Mouse (Mus musculus) limb, embryonic 13.5 days (tissue): ENCODE results near the gene Tprgl. TPM values are rescaled to one million over a fixed set of nuclear protein-coding genes. Genes with fewer than 3 reads are reported as not detected.
A peak's percentile ranks its signal among the peaks of the same experiment; 100 is the strongest.

ENCODE experiments used
- ATAC-seq: fragments of 200-750 bp; cut with Nextera tagmentation; 2 replicates; pipeline ENCODE4 v1.8.0; 2017; ENCODE audit warnings: low read depth, moderate number of reproducible peaks, moderate TSS enrichment; ENCODE audit not compliant: low FRiP score
- H3K27ac ChIP-seq: fragments of 300-500 bp; sonication (generic); 2 replicates; pipeline ENCODE4 v1.5.1; 2015; ENCODE audit warnings: inconsistent platforms, mild to moderate bottlenecking, moderate library complexity
- H3K27me3 ChIP-seq: fragments of 300-500 bp; sonication (generic); 2 replicates; pipeline ENCODE4 v1.6.1; 2015; ENCODE audit warnings: mild to moderate bottlenecking, inconsistent platforms
- H3K36me3 ChIP-seq: fragments of 300-500 bp; sonication (generic); 2 replicates; pipeline ENCODE4 v1.6.1; 2015; ENCODE audit warnings: inconsistent platforms, mild to moderate bottlenecking, moderate library complexity
- H3K4me1 ChIP-seq: fragments of 300-500 bp; sonication (generic); 2 replicates; pipeline ENCODE4 v1.6.1; 2015; ENCODE audit warnings: inconsistent platforms
- H3K4me2 ChIP-seq: fragments of 300-500 bp; sonication (generic); replicated peaks from 2 replicates; pipeline ENCODE4 v1.6.1; 2015; ENCODE audit warnings: inconsistent platforms, mild to moderate bottlenecking, moderate library complexity
- H3K4me3 ChIP-seq: fragments of 300-500 bp; sonication (generic); 2 replicates; pipeline ENCODE4 v1.5.1; 2015; ENCODE audit warnings: moderate library complexity, mild to moderate bottlenecking, inconsistent platforms
- H3K9ac ChIP-seq: fragments of 300-500 bp; sonication (generic); 2 replicates; pipeline ENCODE4 v1.6.1; 2015; ENCODE audit warnings: mild to moderate bottlenecking, inconsistent platforms
- H3K9me3 ChIP-seq: fragments of 300-500 bp; sonication (generic); 2 replicates; pipeline ENCODE4 v1.6.1; 2016; ENCODE audit warnings: inconsistent platforms
- WGBS: fragments of 180-500 bp; shearing (Covaris S2); methylation state at CpG from one replicate; pipeline ENCODE4 v1.1.7; 2015; 5-methylcytosine and 5-hydroxymethylcytosine counted together
- polyA plus RNA-seq: library from polyadenylated mRNA; unstranded; fragments of >200 nt; fragmentation: Nextera tagmentation; extraction: Ambion mirVana; gene quantifications from 2 replicates; pipeline ENCODE4 v1.2.1, GENCODE M21; 2015

Tprgl gene
- polyA plus RNA-seq = 117 and 118 TPM in 2 replicates

DNA sequence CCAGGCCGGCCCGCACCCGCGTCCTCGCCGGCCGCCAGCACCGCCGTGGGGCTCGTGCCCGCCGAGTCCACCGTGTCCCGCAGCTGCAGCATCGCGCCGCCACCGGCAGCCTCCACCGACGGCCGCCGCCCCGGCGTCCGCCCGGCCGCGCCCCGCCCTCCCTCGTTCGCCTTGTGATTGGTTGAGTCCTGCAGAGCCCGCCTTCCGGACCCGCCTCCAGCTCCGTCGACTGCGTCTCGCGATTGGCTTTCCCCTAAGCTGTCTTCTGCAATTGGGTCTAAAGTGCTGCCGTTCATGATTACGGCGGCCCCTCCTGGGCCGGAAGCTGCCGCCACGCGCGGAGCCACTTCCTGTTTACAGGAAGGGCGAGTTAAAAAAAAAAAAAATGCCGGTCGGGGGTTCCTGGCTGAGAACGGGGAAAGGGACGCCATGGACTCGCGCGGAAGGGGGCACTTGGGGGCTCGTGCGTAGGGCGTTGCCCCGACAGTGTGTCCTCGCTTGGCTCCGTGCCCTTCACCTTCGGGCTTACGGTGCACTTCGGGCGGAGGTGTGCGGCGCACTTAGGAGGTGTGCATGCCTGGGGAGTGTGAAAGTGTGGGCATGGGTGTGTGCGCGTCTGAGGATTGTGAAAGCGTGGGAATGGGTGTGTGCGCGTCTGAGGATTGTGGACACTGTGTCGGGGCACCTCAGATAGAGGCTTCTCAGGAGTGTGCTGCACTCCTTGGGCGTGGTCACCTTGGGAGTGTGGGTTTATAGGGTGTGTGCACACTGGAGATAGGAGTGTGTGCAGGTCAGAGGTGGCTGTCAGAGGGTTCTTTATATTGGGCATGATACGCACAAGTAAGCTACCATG is at the start of gene Tprgl:
TSS of gene Tprgl (minus strand) at position 129 of the 853 bp plus-strand sequence.
- peak within 1 kb of the TSS; percentile 89 for H3K4me3 ChIP-seq
- peak within 1 kb of the TSS; percentile 90 for H3K4me2 ChIP-seq
- H3K4me1 ChIP-seq = peaks cover 22% of the 10 kb centered on the region
- no peaks in the 10 kb centered on the region for H3K27me3 ChIP-seq
- H3K9ac ChIP-seq = peak within 1 kb of the TSS; percentile 83
- no peaks in the 10 kb centered on the region for H3K9me3 ChIP-seq
- H3K36me3 ChIP-seq = peaks cover 31% of the 10 kb centered on the region
- peak; percentile 96 for ATAC-seq
- WGBS = under 1% methylated on average over 72 of the region's 75 CpGs
- H3K27ac ChIP-seq = peak within 1 kb of the TSS; percentile 48; the same call in 1 of the 2 replicates

- ATAC-seq = no peak
- WGBS = 27% methylated on average over 3 of the region's 3 CpGs
- no peak overlapping the region for H3K4me2 ChIP-seq
- no peaks in the 10 kb centered on the region for H3K36me3 ChIP-seq
- H3K9me3 ChIP-seq = no peaks in the 10 kb centered on the region
- H3K4me3 ChIP-seq = no peak overlapping the region
- H3K9ac ChIP-seq = no peak overlapping the region
- peaks cover 45% of the 10 kb centered on the region for H3K4me1 ChIP-seq
- no peaks in the 10 kb centered on the region for H3K27me3 ChIP-seq
- no peak overlapping the region for H3K27ac ChIP-seq
These were observed 49.4 kb upstream of the Tprgl start for GRCm38 (mm10) chr4:154209825-154210224.

- Histone ChIP-seq H3K27me3 (no peaks in the 10 kb centered on the region), H3K27ac (no peak overlapping the region), H3K4me2 (no peak overlapping the region), H3K9ac (peak overlapping the region; percentile 43; the same call in 1 of the 2 replicates), H3K9me3 (no peaks in the 10 kb centered on the region), H3K36me3 (no peaks in the 10 kb centered on the region), H3K4me3 (no peak overlapping the region), H3K4me1 (peaks cover 39% of the 10 kb centered on the region)
- no peak for ATAC-seq
- WGBS = 60% methylated on average over 6 of the region's 6 CpGs
These were observed 48.6 kb upstream of the Tprgl start for GRCm38 (mm10) chr4:154209054-154209453.

- no peak overlapping the region for H3K9ac ChIP-seq
- no peak overlapping the region for H3K4me2 ChIP-seq
- H3K4me3 ChIP-seq = no peak overlapping the region
- WGBS = 19% methylated on average over 5 of the region's 5 CpGs
- H3K4me1 ChIP-seq = peaks cover 22% of the 10 kb centered on the region
- no peak overlapping the region for H3K27ac ChIP-seq
- no peaks in the 10 kb centered on the region for H3K36me3 ChIP-seq
- H3K9me3 ChIP-seq = no peaks in the 10 kb centered on the region
- H3K27me3 ChIP-seq = no peaks in the 10 kb centered on the region
- ATAC-seq = no peak; the same call in 1 of the 2 replicates
These were observed 46.8 kb upstream of the Tprgl start for GRCm38 (mm10) chr4:154207261-154207660.

DNA sequence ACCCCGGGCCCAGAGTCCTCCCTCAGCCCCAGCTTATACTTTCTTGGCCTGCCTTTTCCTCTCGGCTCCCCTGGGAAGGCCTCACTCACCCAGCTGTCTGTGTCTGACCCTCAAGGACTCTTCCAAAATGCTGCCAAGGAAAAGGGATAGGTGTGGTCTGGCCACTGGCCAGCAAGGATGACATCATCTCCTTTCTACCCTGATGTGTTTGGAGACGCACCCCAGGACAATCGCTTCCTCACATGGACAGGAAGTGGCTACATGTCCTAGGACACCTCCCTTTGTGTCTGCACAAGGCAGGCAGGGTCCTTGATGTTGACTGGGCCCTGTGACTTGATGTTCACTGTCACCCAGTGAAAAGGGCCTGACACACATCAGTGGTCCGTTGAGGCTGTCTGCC is 44.9 kb upstream of the Tprgl start:
- Histone ChIP-seq H3K27ac (no peak overlapping the region), H3K4me3 (no peak overlapping the region), H3K9ac (no peak overlapping the region), H3K4me2 (no peak overlapping the region), H3K9me3 (no peaks in the 10 kb centered on the region), H3K36me3 (no peaks in the 10 kb centered on the region), H3K4me1 (peaks cover 19% of the 10 kb centered on the region), H3K27me3 (no peaks in the 10 kb centered on the region)
- 68% methylated on average over 5 of the region's 5 CpGs for WGBS
- no peak for ATAC-seq

DNA sequence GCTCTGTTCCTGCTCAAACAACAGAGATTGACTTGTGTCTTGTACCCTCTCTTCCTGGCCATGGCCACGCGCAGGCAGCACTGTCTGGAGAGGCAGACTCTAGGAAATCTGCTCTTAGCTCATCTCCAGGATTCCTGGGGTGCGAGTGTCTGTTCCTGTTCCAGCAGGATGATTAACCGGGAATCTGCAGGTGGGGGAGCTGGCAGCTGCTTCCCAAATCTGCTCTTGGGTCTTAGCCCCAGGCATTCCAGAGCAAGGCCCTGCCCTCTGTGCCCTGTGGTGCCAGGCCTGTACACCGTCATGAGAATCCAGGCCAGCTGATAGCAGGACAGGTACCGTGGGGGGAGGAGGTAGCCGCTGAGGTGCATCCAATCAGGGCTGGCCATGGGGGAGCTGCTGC is 44.1 kb upstream of the Tprgl start:
- H3K36me3 ChIP-seq = no peaks in the 10 kb centered on the region
- no peak overlapping the region for H3K27ac ChIP-seq
- 77% methylated on average over 7 of the region's 7 CpGs for WGBS
- H3K4me1 ChIP-seq = peaks cover 16% of the 10 kb centered on the region
- no peak overlapping the region for H3K4me2 ChIP-seq
- H3K4me3 ChIP-seq = no peak overlapping the region
- H3K9ac ChIP-seq = peak overlapping the region; percentile 45; the same call in 1 of the 2 replicates
- no peaks in the 10 kb centered on the region for H3K9me3 ChIP-seq
- no peaks in the 10 kb centered on the region for H3K27me3 ChIP-seq
- ATAC-seq = no peak

DNA sequence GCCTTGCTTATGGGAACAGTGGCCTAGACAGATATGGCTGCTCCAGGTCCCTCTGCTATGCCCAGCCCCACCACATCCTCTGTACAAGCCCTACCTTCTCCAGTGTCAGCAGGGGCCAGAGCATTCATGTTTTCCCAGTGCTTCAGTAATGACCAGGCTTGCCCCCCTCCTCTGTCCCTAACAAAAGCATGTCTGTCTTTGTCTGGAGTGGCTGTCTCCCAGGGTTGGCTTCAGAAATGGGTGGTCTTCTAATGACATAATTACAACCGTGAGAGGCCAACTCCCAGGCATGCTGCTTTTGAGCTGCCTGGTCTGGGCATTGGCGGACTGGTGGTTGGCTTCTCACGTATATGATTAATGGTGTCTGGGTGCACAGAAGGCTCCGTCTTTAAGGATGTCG is 41.0 kb upstream of the Tprgl start:
- Histone ChIP-seq H3K9ac (no peak overlapping the region), H3K36me3 (no peaks in the 10 kb centered on the region), H3K9me3 (no peaks in the 10 kb centered on the region), H3K4me2 (no peak overlapping the region), H3K4me3 (no peak overlapping the region), H3K4me1 (peaks cover 27% of the 10 kb centered on the region), H3K27me3 (no peaks in the 10 kb centered on the region), H3K27ac (no peak overlapping the region)
- no peak for ATAC-seq
- WGBS = 66% methylated on average over 5 of the region's 5 CpGs

DNA sequence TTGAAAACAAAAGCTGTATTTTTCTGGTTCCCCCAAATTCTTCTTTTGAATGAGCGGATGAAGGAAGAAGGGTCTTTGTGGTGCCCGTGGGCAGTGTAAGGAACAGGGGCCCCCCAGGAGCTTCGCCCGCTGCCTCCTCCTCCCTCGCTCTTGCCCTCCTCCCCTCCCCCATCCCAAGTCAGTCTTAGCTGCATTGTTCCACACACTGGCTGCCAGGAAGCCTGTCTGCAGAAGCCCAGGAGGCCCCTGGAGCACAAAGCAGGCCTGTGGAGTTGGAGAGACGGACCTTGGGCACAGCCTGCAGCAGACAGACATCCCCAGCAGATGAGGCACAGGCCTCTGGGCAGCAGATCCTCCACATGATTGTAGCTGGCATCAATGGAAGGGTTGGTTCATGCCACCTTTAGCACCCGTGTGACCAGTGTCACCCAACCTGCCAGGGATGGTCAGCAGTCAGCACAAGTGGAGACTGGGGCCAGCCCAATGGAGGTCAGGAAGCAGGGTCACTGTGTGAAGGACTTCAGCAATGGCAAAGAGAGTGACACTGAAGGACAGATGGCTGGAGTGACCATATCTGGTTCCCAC is 38.0 kb upstream of the Tprgl start:
- H3K4me3 ChIP-seq = no peak overlapping the region
- H3K9ac ChIP-seq = no peak overlapping the region
- 71% methylated on average over 7 of the region's 7 CpGs for WGBS
- H3K27ac ChIP-seq = peak overlapping the region; percentile 79
- no peak for ATAC-seq
- no peak overlapping the region for H3K4me2 ChIP-seq
- peaks cover 18% of the 10 kb centered on the region for H3K36me3 ChIP-seq
- peaks cover 23% of the 10 kb centered on the region for H3K4me1 ChIP-seq
- peaks cover 6% of the 10 kb centered on the region for H3K9me3 ChIP-seq
- no peaks in the 10 kb centered on the region for H3K27me3 ChIP-seq

DNA sequence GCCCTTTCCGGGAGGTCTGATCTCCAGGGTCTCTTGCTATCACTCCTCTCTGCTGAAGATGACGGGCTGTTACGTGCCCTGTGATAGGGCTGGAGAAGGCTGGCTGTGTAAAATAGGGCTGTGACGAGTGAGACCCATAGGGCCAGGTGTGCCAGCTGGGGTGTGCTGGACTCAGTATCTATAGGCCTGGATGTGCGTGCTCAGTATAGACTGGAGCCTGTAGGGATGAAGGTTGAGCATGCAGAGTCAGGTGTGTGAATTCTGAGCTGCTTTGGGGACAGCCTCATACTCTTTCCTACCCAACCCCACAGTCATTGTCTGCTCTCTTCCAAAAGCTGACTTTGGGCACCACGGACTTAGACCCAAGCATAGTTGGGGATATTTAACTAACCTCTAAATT is 37.5 kb upstream of the Tprgl start:
- H3K9me3 ChIP-seq = peaks cover 6% of the 10 kb centered on the region
- H3K9ac ChIP-seq = no peak overlapping the region
- no peak overlapping the region for H3K4me3 ChIP-seq
- ATAC-seq = no peak
- no peaks in the 10 kb centered on the region for H3K27me3 ChIP-seq
- H3K27ac ChIP-seq = peak overlapping the region; percentile 79; the same call in 1 of the 2 replicates
- no peak overlapping the region for H3K4me2 ChIP-seq
- 79% methylated on average over 6 of the region's 6 CpGs for WGBS
- peaks cover 23% of the 10 kb centered on the region for H3K4me1 ChIP-seq
- H3K36me3 ChIP-seq = peaks cover 21% of the 10 kb centered on the region

DNA sequence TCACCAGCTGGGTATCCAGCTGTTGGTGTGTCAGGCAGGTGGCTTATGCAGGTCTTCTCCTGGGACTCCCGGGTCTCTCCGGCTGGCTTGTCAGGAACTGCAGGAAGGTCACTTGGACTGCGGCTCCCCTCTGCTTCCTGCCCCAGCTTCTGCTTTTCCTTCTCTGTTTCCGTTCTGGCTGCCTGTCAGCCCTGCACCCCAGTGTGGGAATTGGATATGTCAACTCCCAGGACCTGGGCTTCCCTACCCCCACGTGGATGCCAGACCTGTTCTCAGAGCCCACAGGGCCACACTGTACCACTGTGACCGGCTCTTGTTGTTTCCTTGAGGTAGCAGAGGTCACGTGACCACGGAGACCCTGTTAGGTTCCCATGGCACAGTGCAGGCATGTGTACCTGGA is 28.5 kb upstream of the Tprgl start:
- Histone ChIP-seq H3K9ac (no peak overlapping the region), H3K4me1 (no peaks in the 10 kb centered on the region), H3K27me3 (no peaks in the 10 kb centered on the region), H3K9me3 (peaks cover 2% of the 10 kb centered on the region), H3K27ac (no peak overlapping the region), H3K4me2 (no peak overlapping the region), H3K4me3 (no peak overlapping the region), H3K36me3 (peaks cover 46% of the 10 kb centered on the region)
- ATAC-seq = no peak
- WGBS = 72% methylated on average over 8 of the region's 8 CpGs

DNA sequence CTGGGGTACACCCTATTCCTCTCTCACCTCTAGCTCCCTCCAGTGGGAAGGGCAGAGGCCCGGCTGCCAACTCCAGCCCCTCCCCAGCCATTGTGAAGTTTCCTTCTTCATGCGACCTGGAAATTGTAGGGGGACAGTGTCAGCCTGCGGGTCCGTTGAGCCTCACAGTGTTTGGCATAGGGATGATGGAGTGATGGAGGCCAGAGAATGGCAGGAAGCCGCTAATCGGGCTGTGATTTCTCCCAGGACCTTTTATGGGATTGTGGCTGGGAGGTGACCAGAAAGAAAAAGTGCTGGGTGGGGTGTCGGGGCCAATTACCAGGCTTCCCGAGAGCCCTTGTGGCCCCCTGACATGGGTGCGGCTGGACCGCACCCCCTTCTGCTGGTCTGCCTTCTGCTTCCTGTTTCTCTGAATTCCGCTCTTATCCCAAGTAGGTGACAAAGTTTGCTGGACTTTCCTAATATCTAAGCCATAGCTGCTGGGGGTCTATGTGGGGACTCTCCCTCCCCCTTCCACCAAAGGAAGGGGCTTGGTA is 25.6 kb upstream of the Tprgl start:
- H3K27me3 ChIP-seq = no peaks in the 10 kb centered on the region
- no peaks in the 10 kb centered on the region for H3K4me1 ChIP-seq
- H3K36me3 ChIP-seq = peaks cover 42% of the 10 kb centered on the region
- no peak overlapping the region for H3K4me2 ChIP-seq
- ATAC-seq = no peak
- no peak overlapping the region for H3K27ac ChIP-seq
- WGBS = 62% methylated on average over 11 of the region's 11 CpGs
- H3K9me3 ChIP-seq = no peaks in the 10 kb centered on the region
- H3K9ac ChIP-seq = no peak overlapping the region
- H3K4me3 ChIP-seq = no peak overlapping the region

DNA sequence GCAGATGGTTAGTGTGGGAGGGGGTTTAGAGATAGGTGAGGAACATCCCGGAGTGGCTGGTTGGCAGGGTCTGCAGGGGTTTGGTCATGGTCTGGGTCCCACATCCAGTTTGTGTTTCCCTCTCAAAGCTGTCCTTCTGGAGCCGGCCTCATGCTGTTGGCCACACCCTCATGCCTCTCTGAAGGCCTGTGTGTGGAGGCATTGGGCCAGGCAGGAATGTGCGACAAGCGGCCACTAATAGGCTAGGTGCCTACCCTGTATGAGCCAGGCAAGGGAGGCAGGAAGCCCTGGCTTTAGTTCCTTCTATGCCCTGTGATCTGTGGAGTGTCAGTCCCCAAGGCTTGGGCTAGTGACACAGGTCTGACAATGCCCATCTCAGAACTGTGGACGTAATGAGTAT is 24.5 kb upstream of the Tprgl start:
- Histone ChIP-seq H3K9me3 (no peaks in the 10 kb centered on the region), H3K4me2 (no peak overlapping the region), H3K9ac (no peak overlapping the region), H3K27me3 (no peaks in the 10 kb centered on the region), H3K27ac (no peak overlapping the region), H3K4me1 (0 out of 2 replicates have a peak, but pooled peaks cover 4% of the 10 kb centered on the region), H3K36me3 (peaks cover 34% of the 10 kb centered on the region), H3K4me3 (no peak overlapping the region)
- no peak for ATAC-seq
- WGBS = 78% methylated on average over 5 of the region's 5 CpGs
